Mouse (Mus musculus) left cerebral cortex, postnatal 10 days (tissue): ENCODE data around the gene Slc22a17. TPM values are rescaled to one million over a fixed set of nuclear protein-coding genes. Genes with fewer than 3 reads are reported as not detected.

Source experiments
- DNase-seq, 2 experiments: peaks; one replicate each; pipeline ENCODE4 v3.0.0; 2021 to 2022; ENCODE audit warnings: low spot score in 2 of 2, mixed read lengths in 1 of 2; ENCODE audit errors: extremely low spot score in 1 of 2
- intact Hi-C: fragments of 180-260 bp; cut with DNase I; formaldehyde crosslinking; loops from one replicate; pipeline ENCODE4 v1.15.1; 2025
- total RNA-seq, 2 experiments: library from RNA; stranded (reverse); gene quantifications; 2 replicates each; pipeline ENCODE4 v1.2.3; 2021

The Slc22a17 gene
- total RNA-seq, 2 experiments from 2014 or later: 562 to 600 TPM

DNA sequence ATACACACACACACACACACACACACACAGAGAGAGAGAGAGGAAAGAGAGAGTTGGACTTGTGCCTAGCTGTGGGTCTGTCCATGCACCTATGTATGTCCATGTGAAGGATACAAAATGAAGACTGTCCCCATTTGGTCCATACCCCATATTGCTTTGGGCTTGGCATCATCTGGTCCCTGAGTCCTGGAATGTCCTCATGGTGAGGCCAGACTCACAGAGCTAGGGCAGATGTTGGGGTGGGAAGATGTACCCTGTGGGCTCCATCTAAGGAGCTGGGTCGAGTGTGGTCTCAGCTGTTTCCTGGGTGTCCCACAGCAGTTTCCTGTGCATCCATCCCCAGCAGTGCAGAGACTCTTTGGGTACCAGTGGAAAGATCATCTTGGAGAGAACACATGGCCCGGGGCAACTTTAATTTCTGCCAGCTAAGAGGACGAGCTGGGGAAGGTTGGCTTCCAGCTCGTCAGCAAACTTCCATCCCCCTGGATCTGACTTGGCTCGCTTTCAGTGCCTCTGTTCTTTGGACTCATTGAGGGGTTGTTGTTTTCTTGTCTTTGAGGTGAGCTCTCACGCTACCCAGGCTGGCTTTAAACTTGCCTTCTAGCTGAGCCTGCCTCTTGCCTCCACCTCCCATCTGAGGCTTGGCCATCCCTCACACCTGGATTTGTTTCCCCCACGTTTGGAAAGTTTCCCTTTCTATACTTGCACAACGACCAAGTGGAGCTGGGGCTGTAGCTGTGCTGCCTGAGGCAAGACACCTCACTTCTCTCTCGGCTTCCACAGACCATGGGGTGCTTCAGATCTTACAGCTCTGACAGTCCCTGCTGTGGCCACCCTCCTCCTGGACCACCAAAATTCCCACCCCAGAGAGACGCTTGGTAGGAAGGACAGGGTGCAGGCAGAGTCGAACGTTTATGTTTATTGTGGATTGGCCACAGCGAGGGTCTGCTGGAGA, 28.4 kb upstream of the Slc22a17 start:
- DNase-seq: no peak
- intact Hi-C loops: no loop called here

DNA sequence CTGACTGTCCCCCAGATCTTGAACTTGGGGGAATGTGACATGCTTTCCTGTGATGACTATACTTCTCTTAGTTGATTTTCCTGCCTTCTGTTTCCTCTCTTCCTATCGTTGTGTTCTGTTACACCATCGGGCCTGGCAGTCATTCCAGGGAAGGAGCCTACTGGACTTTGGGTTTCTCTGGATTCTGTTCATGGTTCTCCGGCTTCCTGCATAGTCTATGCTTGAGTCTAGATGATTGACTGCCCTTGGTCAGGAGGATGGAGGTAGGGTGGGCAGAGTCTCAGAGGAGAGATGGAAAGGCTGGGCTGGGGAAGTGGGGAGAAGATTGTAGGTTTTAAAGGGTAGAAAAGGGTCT, 27.2 kb upstream of the Slc22a17 start:
- intact Hi-C loops: no loop called here
- no peak for DNase-seq

DNA sequence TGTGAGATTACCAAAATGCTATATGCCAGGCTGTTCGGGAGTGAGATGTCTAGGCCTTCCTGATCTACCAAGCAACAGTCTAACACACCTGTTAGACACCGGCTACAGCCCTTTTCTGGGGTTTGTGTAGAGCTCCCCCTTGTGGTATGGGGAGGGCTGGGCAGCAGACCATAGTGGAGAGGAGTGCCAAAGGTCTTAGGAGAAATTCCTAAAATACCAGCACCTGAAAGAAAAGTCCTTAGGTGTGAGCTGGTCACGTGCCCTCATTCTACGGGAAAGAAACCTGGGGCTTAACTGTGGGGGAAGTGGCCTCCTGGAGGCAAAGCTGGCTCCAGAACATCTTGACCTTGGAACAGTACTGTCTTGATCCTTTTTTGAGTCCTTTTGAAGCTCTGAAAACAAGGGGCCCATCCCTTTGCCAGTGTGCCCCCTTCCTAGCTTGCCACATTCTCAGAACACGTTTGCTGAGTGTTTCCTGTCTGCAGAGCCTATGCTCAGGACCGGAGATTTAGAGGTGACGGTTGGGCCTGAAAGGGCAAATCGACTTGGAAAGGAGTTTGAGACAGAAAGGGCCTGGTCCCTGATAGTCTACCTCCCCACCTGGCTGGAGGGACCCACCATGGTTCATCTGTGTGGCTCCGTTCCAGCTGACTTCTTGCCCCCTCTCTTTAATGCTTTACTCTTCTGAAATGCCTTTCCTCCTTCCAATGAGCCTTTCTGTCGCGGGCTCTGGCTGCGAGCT, 26.7 kb upstream of the Slc22a17 start:
- DNase-seq: peak; percentile 25 to 56
- intact Hi-C loops: no loop called here

DNA sequence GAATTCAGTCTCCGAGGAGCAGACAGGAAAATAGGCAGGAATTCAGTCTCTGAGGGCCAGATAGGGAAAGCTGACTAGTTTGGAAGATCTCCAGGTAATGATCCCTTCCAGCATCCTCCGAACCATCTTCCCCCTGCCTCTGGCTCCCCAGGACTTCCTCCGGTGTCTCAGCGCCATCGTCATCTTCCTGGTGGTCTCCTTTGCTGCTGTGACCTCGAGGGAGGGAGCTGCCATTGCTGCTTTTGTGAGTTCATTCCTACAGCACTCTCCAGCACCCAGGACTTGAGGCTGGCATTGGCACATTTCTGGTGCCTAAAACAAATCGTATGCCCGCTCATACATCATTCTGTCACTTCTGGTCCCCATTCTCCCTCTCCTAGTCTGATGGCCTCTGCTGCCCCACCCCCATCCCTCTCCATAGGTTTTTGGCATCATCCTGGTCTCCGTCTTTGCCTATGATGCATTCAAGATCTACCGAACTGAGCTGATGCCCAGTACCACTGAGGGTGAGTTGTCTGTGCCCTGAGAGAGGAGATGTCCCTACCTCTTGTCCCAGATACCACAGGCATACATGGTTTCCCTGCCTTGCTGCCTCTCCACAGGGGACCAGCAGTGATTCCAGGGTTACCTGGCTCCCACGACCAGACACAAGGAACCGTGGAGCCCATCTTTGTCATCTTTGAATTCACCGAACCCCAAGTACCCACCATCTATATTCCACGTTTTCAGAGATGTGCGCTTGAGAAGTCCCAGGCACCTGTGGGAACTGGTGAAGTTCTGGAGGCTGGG, 25.7 kb upstream of the Slc22a17 start:
- intact Hi-C loops: no loop called here

DNA sequence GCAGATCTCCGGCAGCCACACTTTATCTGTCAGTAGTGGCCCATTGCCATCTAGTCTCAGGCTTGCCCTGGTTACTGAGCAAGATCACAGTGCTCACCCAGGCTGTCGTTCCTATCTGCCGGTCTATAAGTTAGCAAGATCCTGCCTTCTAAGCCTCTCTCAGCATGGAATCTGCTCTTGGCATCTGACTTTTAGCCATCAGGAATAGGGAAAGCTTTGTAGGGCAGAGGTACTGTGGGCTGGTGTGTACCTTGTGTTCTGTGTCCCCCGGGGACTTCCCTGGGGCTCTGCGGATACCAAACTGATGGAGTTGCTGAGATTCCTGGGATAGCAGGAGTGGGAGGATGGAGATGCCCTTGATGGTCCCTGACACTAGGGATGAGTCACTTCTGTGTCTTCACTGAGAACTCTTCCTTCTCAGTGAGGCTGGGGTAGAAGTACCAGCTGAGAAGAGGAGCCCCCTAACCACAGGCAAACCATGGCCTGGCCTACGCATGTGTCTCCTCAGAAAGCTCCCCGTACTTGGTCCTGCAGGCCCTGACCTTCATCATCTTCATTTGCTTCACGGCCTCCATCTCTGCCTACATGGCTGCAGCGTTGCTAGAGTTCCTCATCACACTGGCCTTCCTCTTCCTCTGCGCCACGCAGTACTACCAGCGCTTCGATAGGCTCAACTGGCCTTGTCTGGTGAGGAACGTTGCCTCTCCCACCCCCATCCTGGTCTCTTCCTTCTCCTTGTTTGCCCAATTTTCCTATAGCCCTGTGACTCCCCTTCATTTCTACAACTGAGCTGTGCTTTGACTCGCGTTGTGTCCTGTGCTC, 24.6 kb upstream of the Slc22a17 start:
- intact Hi-C loops: loop anchor here (2.0 kb wide), 1 partner anchor 37 kb away; no protein-coding TSS in a partner anchor

More for the DNA sequence above, 25.7 kb upstream of the Slc22a17 start:
- no peak for DNase-seq

DNA sequence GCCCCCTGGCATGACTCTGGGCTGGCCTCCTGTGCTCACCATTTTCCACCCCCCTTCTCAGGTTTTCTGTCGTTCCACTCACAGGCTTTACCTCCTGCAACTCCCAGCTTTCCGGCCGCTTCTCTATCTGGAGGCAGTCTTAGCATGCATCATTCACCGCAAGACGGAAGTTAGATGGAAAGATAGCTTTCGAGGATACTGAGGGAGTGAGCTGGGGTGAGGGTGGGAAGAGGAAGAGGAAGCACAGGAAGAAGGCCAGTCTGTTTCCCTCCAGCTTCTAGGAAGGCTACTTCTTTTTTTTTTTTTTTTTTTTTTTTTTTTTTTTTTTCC, 23.9 kb upstream of the Slc22a17 start:
- intact Hi-C loops: loop anchor here (2.0 kb wide), 1 partner anchor 36 kb away; no protein-coding TSS in a partner anchor
- DNase-seq: no peak

More for the DNA sequence above, 24.6 kb upstream of the Slc22a17 start:
- DNase-seq: no peak

DNA sequence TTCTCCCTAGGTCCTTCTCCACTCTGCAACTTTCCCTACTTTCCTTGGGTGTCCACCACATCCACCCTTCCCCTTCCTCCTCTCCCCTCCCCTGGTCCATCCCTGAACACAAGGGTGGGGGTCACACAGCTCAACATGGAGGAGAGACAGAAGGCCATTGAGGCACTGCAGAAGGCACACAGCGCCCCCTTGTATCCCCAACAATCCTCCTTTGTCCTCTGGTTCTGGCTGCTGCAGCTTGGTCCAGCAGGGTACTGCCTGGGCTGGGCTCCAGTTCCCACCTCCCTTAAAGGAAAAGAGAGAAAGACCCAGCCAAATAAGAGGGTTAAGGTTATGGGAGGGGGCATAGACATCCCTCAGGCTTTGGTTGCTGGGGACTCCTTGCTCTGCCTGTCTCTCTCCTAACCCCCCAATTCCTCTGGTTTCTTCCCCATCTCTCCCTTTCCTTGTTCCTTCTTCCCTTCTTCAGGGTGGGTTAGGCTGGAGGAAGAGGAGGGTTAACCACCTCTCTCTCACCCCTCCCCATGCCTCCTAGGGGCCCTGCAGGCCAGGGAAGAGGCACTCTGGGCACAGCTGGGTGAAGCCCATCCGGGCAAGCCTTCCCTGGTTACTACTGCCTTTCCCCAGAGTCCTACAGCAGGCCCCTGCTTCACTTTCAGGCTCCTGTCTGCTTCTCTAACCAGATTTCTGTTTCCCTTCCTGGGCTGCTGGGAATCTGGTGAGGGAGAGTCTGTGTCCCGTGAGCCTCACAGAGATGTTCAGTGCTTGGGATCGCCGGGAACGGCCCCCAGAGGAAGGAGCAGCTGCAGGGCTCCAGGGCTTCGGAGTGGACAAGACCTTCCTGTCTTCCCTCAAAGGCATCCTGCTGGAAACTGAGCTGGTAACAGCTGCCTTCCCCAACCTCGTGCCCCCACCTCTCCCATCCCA, 23.2 kb upstream of the Slc22a17 start, which contains the start of gene Cmtm5:
Cmtm5 (plus strand) TSS at position 358 of the 927 bp plus-strand sequence.
- DNase-seq: peak; percentile 66 to 77
- intact Hi-C loops: loop anchor here (2.0 kb wide), 1 partner anchor 35 kb away; no protein-coding TSS in a partner anchor

DNA sequence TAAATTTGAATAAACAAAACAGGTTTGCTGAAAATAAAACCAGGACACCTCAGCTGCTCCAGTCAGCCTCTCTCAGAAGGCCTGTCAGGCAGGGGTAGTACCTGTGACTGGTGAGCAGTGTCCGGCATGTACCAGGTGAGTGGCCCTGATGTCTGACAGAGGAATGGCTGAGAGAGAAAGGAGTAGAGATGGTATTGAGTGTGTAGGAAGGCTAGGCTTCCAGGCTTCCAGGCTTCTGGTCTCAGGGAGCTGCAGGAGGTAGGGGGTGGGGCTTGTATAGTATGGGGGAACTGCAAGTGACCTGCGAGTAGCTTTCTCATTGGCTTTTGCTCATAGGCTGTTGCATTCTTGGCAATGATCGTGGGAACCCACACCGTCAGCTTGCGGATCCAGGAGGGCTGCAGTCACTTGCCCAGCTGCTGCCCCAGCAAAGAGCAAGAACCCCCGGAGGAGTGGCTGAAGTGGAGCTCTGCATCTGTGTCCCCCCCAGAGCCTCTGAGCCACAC, 19.8 kb upstream of the Slc22a17 start, which contains the start of gene Il25:
Il25 (plus strand) TSS at position 51 of the 506 bp plus-strand sequence.
- DNase-seq: no peak
- intact Hi-C loops: no loop called here

DNA sequence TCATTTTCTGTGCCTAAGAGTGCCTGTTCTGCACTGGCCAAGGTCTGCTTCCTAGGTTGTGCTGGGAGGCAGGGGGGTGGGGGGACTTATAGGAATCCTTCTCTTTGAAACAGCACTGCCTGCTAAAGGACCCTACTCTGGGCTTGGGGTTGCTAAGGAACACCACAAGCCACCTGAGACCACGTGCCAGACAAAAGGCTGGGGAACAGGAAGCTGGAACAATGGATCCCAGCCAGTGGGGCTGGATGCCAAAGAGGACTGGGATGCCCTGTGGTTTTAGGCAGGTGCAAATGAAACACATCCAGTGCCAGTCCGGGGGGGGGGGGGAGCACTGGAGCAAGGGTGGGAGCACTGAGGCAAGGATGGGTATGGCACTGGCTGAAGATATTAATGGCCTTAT, 17.5 kb upstream of the Slc22a17 start:
- intact Hi-C loops: no loop called here

DNA sequence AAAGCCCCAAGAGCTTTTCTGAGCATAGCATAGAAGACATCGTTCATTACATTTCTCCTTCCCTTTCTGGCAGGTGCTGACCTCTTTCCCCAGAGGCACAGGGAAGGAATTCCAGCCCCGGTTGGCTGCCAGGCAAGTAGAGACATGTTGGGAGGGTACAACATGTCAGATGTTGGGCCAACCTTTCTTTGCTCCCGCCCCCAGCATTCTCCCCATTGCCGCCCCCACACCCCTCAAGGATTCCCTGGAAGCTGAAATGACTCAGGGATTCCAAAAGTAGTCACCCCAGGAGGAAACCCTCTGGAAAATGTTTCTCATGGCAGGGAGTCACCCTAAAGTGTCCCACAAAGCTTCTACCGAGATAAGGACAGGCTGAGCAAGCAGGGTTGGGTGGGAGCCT, 16.9 kb upstream of the Slc22a17 start:
- intact Hi-C loops: no loop called here
- DNase-seq: no peak

More for the DNA sequence above, 17.5 kb upstream of the Slc22a17 start:
- peak in 1 of 2 experiments; percentile 62 for DNase-seq

DNA sequence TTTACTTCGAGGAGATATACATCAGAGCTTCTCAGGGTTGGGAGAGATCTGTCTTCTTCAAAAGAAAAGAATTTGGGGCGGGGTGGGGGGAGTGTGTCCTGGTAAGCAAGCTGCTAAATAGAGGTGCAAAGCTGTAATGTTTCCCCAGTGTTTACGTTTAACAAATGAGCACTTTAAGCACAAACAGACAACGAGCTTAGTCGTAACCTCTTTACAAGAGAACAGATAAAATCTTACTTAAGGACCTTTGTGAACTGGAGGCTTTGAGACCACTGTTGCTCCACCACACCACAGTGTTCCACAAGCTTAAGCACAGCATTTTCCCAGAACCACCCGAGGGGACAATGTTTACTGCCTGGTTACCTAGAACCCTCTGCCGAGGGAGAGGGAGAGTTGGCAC, 14.4 kb upstream of the Slc22a17 start:
- no peak for DNase-seq
- intact Hi-C loops: no loop called here

DNA sequence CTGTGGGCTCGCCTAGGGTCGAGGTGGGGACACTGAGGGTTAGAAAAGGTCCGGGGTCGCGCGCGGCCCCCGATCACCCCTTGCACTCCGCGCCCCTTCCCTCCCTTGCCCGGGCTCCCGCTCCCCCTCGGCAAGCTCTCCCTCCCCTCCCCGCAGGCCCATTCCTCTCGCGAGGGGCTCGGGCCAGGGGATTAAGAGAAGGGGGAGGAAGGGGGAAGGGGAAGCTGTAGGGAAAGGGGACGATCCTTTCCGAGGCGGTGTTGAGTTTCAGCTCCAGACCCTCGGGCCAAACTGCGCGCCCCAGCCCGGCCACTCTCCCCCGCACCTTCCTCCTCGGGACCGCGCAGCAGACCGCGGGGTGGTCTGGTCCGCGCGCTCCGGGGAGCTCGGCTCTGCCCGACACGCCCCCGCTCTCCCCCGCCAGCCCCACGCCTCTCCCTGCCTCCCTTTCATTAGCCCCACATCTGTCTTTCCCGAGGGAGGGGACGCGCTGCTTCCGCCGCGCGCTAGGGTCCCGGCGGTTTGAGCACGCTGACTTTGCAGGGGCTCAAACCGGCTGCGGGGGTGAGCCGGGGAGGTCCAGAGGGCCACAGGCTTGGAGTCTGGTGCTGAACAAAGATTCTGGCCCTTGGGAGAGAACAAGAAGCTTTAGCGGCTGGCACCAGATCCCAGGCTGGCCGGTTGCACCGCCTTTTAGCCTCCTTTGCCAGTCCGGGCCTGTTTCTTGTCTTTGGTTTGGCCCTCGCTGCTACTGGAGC, 13.6 kb upstream of the Slc22a17 start:
- DNase-seq: peak in 1 of 2 experiments; percentile 80
- intact Hi-C loops: no loop called here

DNA sequence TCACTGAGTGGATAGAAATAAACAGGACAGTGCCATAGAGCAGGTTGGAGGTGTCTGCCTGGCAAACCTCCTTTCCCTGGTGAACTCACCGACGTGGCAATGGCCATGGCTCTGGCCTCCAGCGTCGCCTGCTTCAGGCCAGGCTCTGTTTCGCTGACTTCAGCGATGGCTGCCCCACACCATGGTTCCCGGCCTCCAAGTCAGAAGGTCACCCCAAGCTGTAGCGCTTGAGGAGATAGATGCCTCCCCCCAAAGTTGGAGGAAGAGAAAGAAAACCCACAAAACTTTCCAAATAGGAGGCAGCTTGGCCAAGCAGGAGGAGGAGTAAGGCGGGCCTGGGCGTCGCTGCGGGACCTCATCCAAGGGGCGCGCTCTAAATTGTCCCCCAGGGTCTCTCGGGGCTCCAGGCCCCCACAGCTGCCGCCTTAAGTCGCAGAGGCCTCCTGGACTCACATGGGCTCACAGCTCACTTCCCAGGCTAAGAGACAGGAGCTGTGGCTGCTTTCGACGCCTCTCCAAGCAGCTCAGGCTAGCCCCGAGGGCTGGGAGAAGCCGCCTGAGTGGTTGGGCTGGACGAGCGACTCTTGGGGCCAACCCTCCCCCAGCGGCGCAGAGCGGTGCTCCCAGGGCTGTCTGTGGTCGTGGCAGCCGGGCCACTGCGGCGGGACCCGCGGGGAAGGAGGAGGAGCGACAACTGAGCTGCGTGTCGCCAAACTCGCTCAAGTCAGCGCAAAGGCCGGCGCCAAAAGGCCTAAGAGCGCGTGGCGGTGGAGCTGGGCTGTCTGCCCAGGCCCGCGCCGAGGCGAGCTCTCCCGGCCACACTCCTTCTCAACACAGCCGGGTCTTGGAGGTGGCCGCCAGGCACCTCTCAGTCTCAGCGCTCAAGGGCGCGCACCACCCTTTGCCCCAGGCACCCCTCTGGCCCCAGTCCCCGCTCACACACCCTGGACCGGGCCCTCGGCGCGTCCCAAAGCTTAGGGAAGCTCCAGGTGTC, 12.7 kb upstream of the Slc22a17 start, which contains the start of gene Efs:
Efs (minus strand) TSS at position 778 of the 994 bp plus-strand sequence.
- intact Hi-C loops: no loop called here
- DNase-seq: peak in 1 of 2 experiments; percentile 75

DNA sequence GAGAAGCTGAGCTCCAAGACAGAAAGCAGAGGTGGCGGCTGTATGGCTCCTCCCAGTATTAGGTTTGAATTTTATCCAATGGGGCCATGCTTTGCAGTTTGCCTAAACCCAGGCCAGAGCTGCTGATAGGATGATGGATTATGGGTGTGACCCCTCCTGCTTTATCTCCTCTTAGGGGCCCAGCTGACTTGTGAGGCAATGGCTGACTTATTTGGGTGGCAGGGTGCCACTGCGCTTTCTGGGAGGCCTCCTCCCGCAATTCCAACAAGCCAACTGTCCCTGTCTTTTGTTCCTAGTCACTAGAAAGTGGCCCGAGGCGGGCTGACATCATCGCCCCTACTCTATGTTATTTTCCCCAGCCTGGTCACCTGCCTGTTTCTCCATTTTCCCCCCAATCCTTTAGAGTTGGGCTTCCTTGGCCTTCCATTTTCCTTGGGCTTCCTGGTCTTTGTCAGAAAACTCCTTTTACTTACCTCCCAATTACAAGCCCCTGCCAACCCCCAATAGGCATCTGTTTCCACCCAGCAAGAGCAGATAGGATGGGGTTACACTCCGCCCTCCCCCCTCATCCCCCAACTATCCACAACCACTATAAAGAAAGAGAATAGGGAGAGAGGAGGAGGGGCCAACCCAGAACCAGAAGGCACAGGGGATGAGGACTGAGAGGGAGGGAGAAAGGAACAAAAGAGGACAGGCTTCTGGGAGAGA, 11.9 kb upstream of the Slc22a17 start:
- intact Hi-C loops: no loop called here
- no peak for DNase-seq
